ENCODE assay signal across 12 mouse cellular contexts in genomic region chr9:104128110-104128509, GRCm38 (mm10). TPM values are rescaled to one million over a fixed set of nuclear protein-coding genes. Genes with fewer than 3 reads are reported as not detected.
DNase-seq lines count a peak whose midpoint lies in the region.
"Had no signal": no experiment of that assay in that cellular context is flagged by ENCODE, and none has a peak within 500 bp of the region (broad histone marks: within the 10 kb centered on the region; RNA-seq: fewer than 3 reads in every experiment).

No protein-coding gene starts in this region.

- intact Hi-C loops in left cerebral cortex, postnatal 25 days (cut with DNase I) = no loop called here

- DNase-seq in frontal cortex, adult 2 months (ENCODE audit: extremely low spot score in 1 of 2, low spot score in 1 of 2) = peak; percentile 26 to 67
- no peak for DNase-seq in frontal cortex, postnatal 10 days (ENCODE audit: low spot score in 2 of 2)
- peak; percentile 31 for DNase-seq in right cerebral cortex, adult 18-20 months
- DNase-seq in right cerebral cortex, postnatal 25 days = no peak
- peak; percentile 45 to 81 for DNase-seq in left cerebral cortex, postnatal 25 days (ENCODE audit: low spot score in 2 of 2)
- no peak for DNase-seq in kidney, postnatal 14 days
- no peak for DNase-seq in c-Kit-positive CD71-positive TER-119-positive erythroid progenitor cells, embryonic 14.5 days (ENCODE audit: low spot score)
- no peak for DNase-seq in lung, postnatal 4 days
- DNase-seq: gastrocnemius, postnatal 36 days; kidney, adult 11 months; lung, postnatal 10 days had no signal

RNA-seq across cellular contexts. Expression of gene Ackr4, which starts 1.4 kb away (rescaled TPM):
- polyA plus RNA-seq in frontal cortex, adult 2 months (2012; rRNA removed) = 0.23 and 0.32 TPM in 2 replicates
- under 1 TPM; 0.21 TPM for total RNA-seq in left cerebral cortex, postnatal 25 days (2021)
- total RNA-seq: monocyte, adult 5-6 weeks had no signal

Comparison
In these comparisons a context has a peak if more than half of its experiments do, and no peak if none do; other contexts are left out.
1. DNase-seq: peak in frontal cortex, adult 2 months (2 of 2), right cerebral cortex, adult 18-20 months (single experiment) and left cerebral cortex, postnatal 25 days (2 of 2); none in frontal cortex, postnatal 10 days (0 of 2), right cerebral cortex, postnatal 25 days (single experiment), kidney, postnatal 14 days (single experiment), c-Kit-positive CD71-positive TER-119-positive erythroid progenitor cells, embryonic 14.5 days (single experiment) and lung, postnatal 4 days (0 of 2).